Mouse (Mus musculus): ENCODE results near the gene Adk.

DNA sequence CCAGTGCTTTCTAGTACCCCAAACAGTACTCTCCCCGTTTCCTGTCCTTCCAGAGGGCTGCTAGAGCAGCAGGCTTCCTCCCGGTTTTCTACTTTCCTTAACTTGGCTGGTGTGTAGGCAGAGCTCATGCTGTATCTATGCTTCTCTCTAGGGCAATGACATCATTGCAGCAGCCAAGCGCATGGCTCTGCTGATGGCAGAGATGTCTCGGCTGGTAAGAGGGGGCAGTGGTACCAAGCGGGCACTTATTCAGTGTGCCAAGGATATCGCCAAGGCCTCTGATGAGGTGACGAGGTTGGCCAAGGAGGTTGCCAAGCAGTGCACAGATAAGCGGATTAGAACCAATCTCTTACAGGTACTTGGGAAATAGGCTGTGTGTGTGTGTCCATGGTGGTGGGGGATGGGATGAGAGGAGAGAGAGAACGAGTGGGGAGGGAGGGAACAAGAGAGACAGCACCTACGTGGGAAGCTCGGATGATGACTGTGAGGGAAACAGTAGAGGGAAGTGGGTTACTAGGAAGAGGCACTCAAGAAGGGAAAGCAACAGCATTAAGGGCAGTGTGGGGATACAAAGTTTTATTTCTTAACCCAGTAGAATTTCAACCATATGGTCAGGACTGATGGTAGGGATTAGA lies 23.2 kb upstream of the Adk start:
- TF ChIP-seq POLR2A (IDR thresholded peaks at IDR 0.05; ENCODE audit: borderline replicate concordance, extremely low read depth, insufficient read depth, insufficient read length, poor library complexity, severe bottlenecking) (no peak), CTCF (IDR thresholded peaks at IDR 0.05; ENCODE audit: borderline replicate concordance, extremely low read depth, insufficient read depth, insufficient read length) (no peak)
